Mouse (Mus musculus): ENCODE measurements at regions not wholly inside any gene's neighbourhood (a gene's known extent, or its start where the extent isn't known, plus 50 kb on each side); places are given as distances from the start of the nearest gene placed in this dataset.
A peak's percentile ranks its signal among the peaks of the same experiment; 100 is the strongest.

DNA sequence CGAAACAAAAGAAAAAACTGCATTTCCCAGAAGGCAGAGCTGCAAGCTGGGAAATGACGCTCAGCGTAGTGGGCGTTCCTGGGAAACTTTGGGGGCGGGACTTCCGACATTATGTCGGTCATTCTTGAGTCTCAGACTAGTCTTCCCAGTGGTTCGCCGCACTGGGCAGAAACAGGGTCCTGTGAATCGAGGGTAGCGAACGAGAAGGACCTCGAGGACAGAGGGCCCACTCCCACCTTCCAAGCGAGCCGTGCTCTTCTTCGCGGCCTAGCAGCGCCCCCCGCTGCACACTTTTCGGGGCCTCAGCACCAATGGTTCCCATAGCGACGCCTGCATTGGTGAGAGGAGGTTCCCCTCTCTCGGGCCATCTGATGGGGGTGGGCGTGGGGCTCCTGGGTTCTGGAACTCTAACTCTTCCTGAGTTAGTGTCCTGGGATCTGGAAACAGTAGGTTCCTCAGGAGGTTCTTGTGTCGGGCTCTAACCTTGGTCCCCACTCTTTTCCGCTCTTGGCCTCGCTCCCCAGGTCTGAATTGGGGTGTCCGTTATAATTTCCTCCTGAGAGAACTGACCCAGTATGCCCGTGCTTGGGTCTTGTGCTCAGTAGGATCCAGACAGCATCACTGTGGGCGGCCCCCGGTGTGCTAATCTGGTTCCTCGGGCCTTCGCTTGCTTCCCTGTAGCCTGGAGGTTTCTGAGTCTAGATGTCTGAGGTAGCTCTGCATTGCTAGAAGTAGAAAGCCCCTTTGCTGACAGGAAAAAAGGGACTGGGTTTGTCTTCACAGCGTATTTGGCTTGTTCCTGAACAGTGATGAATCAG is 52.8 kb upstream of the Gramd1a start:
- Histone ChIP-seq H3K36me3 (ENCODE audit: control insufficient read depth, insufficient read depth) (no peaks in the 10 kb centered on the region), H3K27me3 (ENCODE audit: control insufficient read depth, insufficient read depth, insufficient read length) (no peaks in the 10 kb centered on the region), H3ac (ENCODE audit: control insufficient read depth, insufficient read length) (peak overlapping the region; percentile 75), H3K4me2 (ENCODE audit: low read depth) (peak overlapping the region; percentile 76), H3K4me3 (peak overlapping the region; percentile 57), H3K79me2 (ENCODE audit: control insufficient read depth, insufficient read depth) (no peaks in the 10 kb centered on the region)
- TF ChIP-seq POLR2A (IDR thresholded peaks at IDR 0.05; ENCODE audit: insufficient read length, low read depth) (peak; percentile 48), MYOG (IDR thresholded peaks at IDR 0.05; ENCODE audit: control insufficient read depth in 1 of 3, insufficient read depth in 1 of 3, insufficient read length in 2 of 3, low read depth in 2 of 3) (no peak)

GRCm38 (mm10) chr7:31207563-31208236 is 52.0 kb upstream of the Gramd1a start:
- TF ChIP-seq MYOD1 (IDR thresholded peaks at IDR 0.05; ENCODE audit: control insufficient read depth in 1 of 3, insufficient read length in 2 of 3, low read depth in 2 of 3) (no peak), REST (IDR thresholded peaks at IDR 0.05; ENCODE audit: insufficient read depth, insufficient read length) (no peak), E2F4 (IDR thresholded peaks at IDR 0.05; ENCODE audit: insufficient read depth) (no peak), POLR2A (IDR thresholded peaks at IDR 0.05; ENCODE audit: insufficient read length, low read depth) (no peak), SRF (IDR thresholded peaks at IDR 0.05; ENCODE audit: control insufficient read depth, insufficient read length, low read depth) (no peak), MAX (IDR thresholded peaks at IDR 0.05; ENCODE audit: low read depth) (no peak), CEBPB (IDR thresholded peaks at IDR 0.05; ENCODE audit: insufficient read depth, poor library complexity, severe bottlenecking) (no peak)
- Histone ChIP-seq H3K4me3 (peak overlapping the region; percentile 57), H3K36me3 (ENCODE audit: control insufficient read depth, insufficient read depth) (no peaks in the 10 kb centered on the region)

More at GRCm38 (mm10) chr7:31207563-31208236, 52.0 kb upstream of the Gramd1a start:
- H3K27me3 ChIP-seq (ENCODE audit: control insufficient read depth, insufficient read depth, insufficient read length) = no peaks in the 10 kb centered on the region
- H3K4me2 ChIP-seq (ENCODE audit: low read depth) = peak overlapping the region; percentile 70
- H3ac ChIP-seq (ENCODE audit: control insufficient read depth, insufficient read length) = peak overlapping the region; percentile 75
- H3K79me2 ChIP-seq (ENCODE audit: control insufficient read depth, insufficient read depth) = no peaks in the 10 kb centered on the region

Measured in myocyte (in vitro differentiated cells).